Mouse (Mus musculus): Measurements from ENCODE around the gene Slc15a5. TPM values are rescaled to one million over a fixed set of nuclear protein-coding genes. Genes with fewer than 3 reads are reported as not detected.

The Slc15a5 gene
- polyA plus RNA-seq, 1 experiment from 2014 or later: not detected

GRCm38 (mm10) chr6:138045364-138045763 lies 34.4 kb downstream of the Slc15a5 start:
- H3K27me3 ChIP-seq (ENCODE audit: low read depth, poor library complexity, severe bottlenecking): no peaks in the 10 kb centered on the region
- DNase-seq (ENCODE audit: low spot score): no peak
- H3K27ac ChIP-seq: no peak overlapping the region
- H3K4me3 ChIP-seq: no peak overlapping the region
- no peaks in the 10 kb centered on the region for H3K4me1 ChIP-seq
- H3K9me3 ChIP-seq (replicated peaks): no peaks in the 10 kb centered on the region
- no peaks in the 10 kb centered on the region for H3K36me3 ChIP-seq
- 89% methylated on average over 2 of the region's 2 CpGs for WGBS

- no peak for DNase-seq (ENCODE audit: low spot score)
- no peaks in the 10 kb centered on the region for H3K9me3 ChIP-seq (replicated peaks)
- WGBS: 88% methylated on average over 5 of the region's 5 CpGs
Measured at GRCm38 (mm10) chr6:138042891-138043290, 36.8 kb downstream of the Slc15a5 start.

GRCm38 (mm10) chr6:138041865-138042264 lies 37.9 kb downstream of the Slc15a5 start:
- DNase-seq (ENCODE audit: low spot score): no peak
- Histone ChIP-seq H3K4me1 (no peaks in the 10 kb centered on the region), H3K27me3 (ENCODE audit: low read depth, poor library complexity, severe bottlenecking) (no peaks in the 10 kb centered on the region), H3K4me3 (no peak overlapping the region), H3K36me3 (no peaks in the 10 kb centered on the region), H3K27ac (no peak overlapping the region), H3K9me3 (replicated peaks) (no peaks in the 10 kb centered on the region)
- WGBS: 88% methylated on average over 4 of the region's 4 CpGs

More at GRCm38 (mm10) chr6:138042891-138043290, 36.8 kb downstream of the Slc15a5 start:
- Histone ChIP-seq H3K36me3 (no peaks in the 10 kb centered on the region), H3K4me1 (no peaks in the 10 kb centered on the region), H3K4me3 (no peak overlapping the region), H3K27me3 (ENCODE audit: low read depth, poor library complexity, severe bottlenecking) (no peaks in the 10 kb centered on the region), H3K27ac (no peak overlapping the region)

GRCm38 (mm10) chr6:138037587-138037986 lies 42.1 kb downstream of the Slc15a5 start:
- Histone ChIP-seq H3K27ac (no peak overlapping the region), H3K27me3 (ENCODE audit: low read depth, poor library complexity, severe bottlenecking) (no peaks in the 10 kb centered on the region), H3K4me1 (no peaks in the 10 kb centered on the region), H3K36me3 (no peaks in the 10 kb centered on the region), H3K9me3 (replicated peaks) (no peaks in the 10 kb centered on the region), H3K4me3 (no peak overlapping the region)
- WGBS: 90% methylated on average over 5 of the region's 5 CpGs
- no peak for DNase-seq (ENCODE audit: low spot score)

GRCm38 (mm10) chr6:138036891-138037290 lies 42.8 kb downstream of the Slc15a5 start:
- Histone ChIP-seq H3K27ac (no peak overlapping the region), H3K27me3 (ENCODE audit: low read depth, poor library complexity, severe bottlenecking) (no peaks in the 10 kb centered on the region), H3K4me1 (no peaks in the 10 kb centered on the region), H3K9me3 (replicated peaks) (no peaks in the 10 kb centered on the region), H3K36me3 (no peaks in the 10 kb centered on the region), H3K4me3 (no peak overlapping the region)
- WGBS: 93% methylated on average over 12 of the region's 12 CpGs
- no peak for DNase-seq (ENCODE audit: low spot score)

GRCm38 (mm10) chr6:138016898-138017297 lies 62.8 kb downstream of the Slc15a5 start:
- DNase-seq (ENCODE audit: low spot score): no peak

GRCm38 (mm10) chr6:138014976-138015674 lies 64.6 kb downstream of the Slc15a5 start:
- Histone ChIP-seq H3K4me3 (no peak overlapping the region), H3K27me3 (ENCODE audit: low read depth, poor library complexity, severe bottlenecking) (no peaks in the 10 kb centered on the region), H3K36me3 (no peaks in the 10 kb centered on the region), H3K4me1 (no peaks in the 10 kb centered on the region), H3K27ac (no peak overlapping the region), H3K9me3 (replicated peaks) (no peaks in the 10 kb centered on the region)
- no peak for DNase-seq (ENCODE audit: low spot score)
- 91% methylated on average over 16 of the region's 16 CpGs for WGBS

More at GRCm38 (mm10) chr6:138016898-138017297, 62.8 kb downstream of the Slc15a5 start:
- Histone ChIP-seq H3K36me3 (no peaks in the 10 kb centered on the region), H3K27ac (no peak overlapping the region), H3K27me3 (ENCODE audit: low read depth, poor library complexity, severe bottlenecking) (no peaks in the 10 kb centered on the region), H3K4me1 (no peaks in the 10 kb centered on the region), H3K9me3 (replicated peaks) (no peaks in the 10 kb centered on the region), H3K4me3 (no peak overlapping the region)

- H3K27me3 ChIP-seq (ENCODE audit: low read depth, poor library complexity, severe bottlenecking): no peaks in the 10 kb centered on the region
- H3K36me3 ChIP-seq: no peaks in the 10 kb centered on the region
Measured at GRCm38 (mm10) chr6:138011955-138012354, 67.8 kb downstream of the Slc15a5 start.

GRCm38 (mm10) chr6:138007705-138008104 lies 72.0 kb downstream of the Slc15a5 start:
- no peak overlapping the region for H3K27ac ChIP-seq
- H3K4me3 ChIP-seq: no peak overlapping the region
- no peaks in the 10 kb centered on the region for H3K36me3 ChIP-seq
- no peaks in the 10 kb centered on the region for H3K4me1 ChIP-seq
- no peaks in the 10 kb centered on the region for H3K9me3 ChIP-seq (replicated peaks)
- WGBS: 84% methylated on average over 6 of the region's 6 CpGs
- H3K27me3 ChIP-seq (ENCODE audit: low read depth, poor library complexity, severe bottlenecking): no peaks in the 10 kb centered on the region
- DNase-seq (ENCODE audit: low spot score): no peak

More at GRCm38 (mm10) chr6:138011955-138012354, 67.8 kb downstream of the Slc15a5 start:
- H3K4me1 ChIP-seq: no peaks in the 10 kb centered on the region
- no peak overlapping the region for H3K4me3 ChIP-seq
- WGBS: 95% methylated on average over 6 of the region's 6 CpGs
- DNase-seq (ENCODE audit: low spot score): no peak
- H3K9me3 ChIP-seq (replicated peaks): no peaks in the 10 kb centered on the region
- H3K27ac ChIP-seq: no peak overlapping the region

- H3K9me3 ChIP-seq (replicated peaks): no peaks in the 10 kb centered on the region
- H3K36me3 ChIP-seq: no peaks in the 10 kb centered on the region
- H3K4me3 ChIP-seq: no peak overlapping the region
- DNase-seq (ENCODE audit: low spot score): no peak
- 83% methylated on average over 27 of the region's 27 CpGs for WGBS
- no peak overlapping the region for H3K27ac ChIP-seq
- no peaks in the 10 kb centered on the region for H3K27me3 ChIP-seq (ENCODE audit: low read depth, poor library complexity, severe bottlenecking)
- H3K4me1 ChIP-seq: no peaks in the 10 kb centered on the region
Measured at GRCm38 (mm10) chr6:138006525-138007251, 73.0 kb downstream of the Slc15a5 start.

- H3K36me3 ChIP-seq: no peaks in the 10 kb centered on the region
- no peak overlapping the region for H3K27ac ChIP-seq
- H3K9me3 ChIP-seq (replicated peaks): no peaks in the 10 kb centered on the region
- no peaks in the 10 kb centered on the region for H3K4me1 ChIP-seq
- no peak overlapping the region for H3K4me3 ChIP-seq
- H3K27me3 ChIP-seq (ENCODE audit: low read depth, poor library complexity, severe bottlenecking): no peaks in the 10 kb centered on the region
- peak; percentile 30 for DNase-seq (ENCODE audit: low spot score)
Measured at GRCm38 (mm10) chr6:137989853-137990252, 89.9 kb downstream of the Slc15a5 start.

GRCm38 (mm10) chr6:137985169-137985568 lies 94.5 kb downstream of the Slc15a5 start:
- peak; percentile 7 for DNase-seq (ENCODE audit: low spot score)
- no peak overlapping the region for H3K4me3 ChIP-seq
- H3K27me3 ChIP-seq (ENCODE audit: low read depth, poor library complexity, severe bottlenecking): no peaks in the 10 kb centered on the region
- H3K4me1 ChIP-seq: peaks cover 19% of the 10 kb centered on the region
- 91% methylated on average over 6 of the region's 6 CpGs for WGBS
- no peaks in the 10 kb centered on the region for H3K9me3 ChIP-seq (replicated peaks)
- no peaks in the 10 kb centered on the region for H3K36me3 ChIP-seq
- H3K27ac ChIP-seq: no peak overlapping the region

GRCm38 (mm10) chr6:137982195-137982737 lies 97.5 kb downstream of the Slc15a5 start:
- 67% methylated on average over 19 of the region's 19 CpGs for WGBS
- no peak overlapping the region for H3K27ac ChIP-seq
- no peaks in the 10 kb centered on the region for H3K36me3 ChIP-seq
- H3K4me3 ChIP-seq: no peak overlapping the region
- H3K4me1 ChIP-seq: peaks cover 24% of the 10 kb centered on the region
- DNase-seq (ENCODE audit: low spot score): no peak
- no peaks in the 10 kb centered on the region for H3K27me3 ChIP-seq (ENCODE audit: low read depth, poor library complexity, severe bottlenecking)
- no peaks in the 10 kb centered on the region for H3K9me3 ChIP-seq (replicated peaks)

Measured in limb, embryonic 10.5 days (tissue).